In genomic region chr17:27793144-27793543, GRCm38 (mm10) we compare ENCODE assay signal across 12 mouse cellular contexts. TPM values are rescaled to one million over a fixed set of nuclear protein-coding genes. Genes with fewer than 3 reads are reported as not detected.
DNase-seq lines count a peak whose midpoint lies in the region; ATAC-seq and TF ChIP-seq lines count a peak whose summit lies in the region.
"Had no signal": no experiment of that assay in that cellular context is flagged by ENCODE, and none has a peak within 500 bp of the region (broad histone marks: within the 10 kb centered on the region; RNA-seq: fewer than 3 reads in every experiment).

No protein-coding gene starts in this region.

- H3K9me3 ChIP-seq in liver, embryonic 15.5 days (replicated peaks), result no peaks in the 10 kb centered on the region
- no peaks in the 10 kb centered on the region for H3K9me3 ChIP-seq in liver, embryonic 12.5 days (replicated peaks)
- H3K9me3 ChIP-seq in liver, embryonic 16.5 days (replicated peaks; ENCODE audit: control insufficient read depth, low read length), result no peaks in the 10 kb centered on the region
- H3K9me3 ChIP-seq in stomach, postnatal 0 days (ENCODE audit: control insufficient read depth, low read length), result no peaks in the 10 kb centered on the region
- H3K9me3 ChIP-seq: hindbrain, embryonic 10.5 days had no signal

- TF ChIP-seq EP300 in stomach, postnatal 0 days (optimal IDR thresholded peaks at IDR 0.05), result no peak

- H3K4me1 ChIP-seq in liver, embryonic 15.5 days (replicated peaks), result peaks cover 50% of the 10 kb centered on the region
- H3K4me1 ChIP-seq in liver, embryonic 12.5 days, result peaks cover 50% of the 10 kb centered on the region
- peaks cover 27% of the 10 kb centered on the region for H3K4me1 ChIP-seq in liver, embryonic 16.5 days (ENCODE audit: control insufficient read depth, low read depth, low read length)
- H3K4me1 ChIP-seq in stomach, postnatal 0 days (replicated peaks; ENCODE audit: control insufficient read depth, insufficient read depth), result peaks cover 11% of the 10 kb centered on the region

- peak; percentile 68 for DNase-seq in adrenal gland, postnatal 10 days
- DNase-seq in adrenal gland, adult 18-20 months (ENCODE audit: low spot score in 2 of 2), result no peak
- no peak for DNase-seq in stomach, postnatal 0 days (ENCODE audit: low spot score)
- no peak for DNase-seq in cerebellum, adult 8-10 months
- no peak for DNase-seq in spleen, adult 18-20 months
- DNase-seq: cerebellum, postnatal 10 days; layer of hippocampus, adult 9-11 months; lung, embryonic 14.5 days had no signal

- peak overlapping the region; percentile 51; the same call in 1 of the 2 replicates for H3K27ac ChIP-seq in liver, embryonic 15.5 days (replicated peaks)
- H3K27ac ChIP-seq in liver, embryonic 12.5 days, result no peak overlapping the region
- peak overlapping the region; percentile 1 for H3K27ac ChIP-seq in liver, embryonic 16.5 days (ENCODE audit: low read length)
- H3K27ac ChIP-seq in stomach, postnatal 0 days (replicated peaks), result peak overlapping the region; percentile 25; the same call in 1 of the 2 replicates
- H3K27ac ChIP-seq: hindbrain, embryonic 10.5 days had no signal

- WGBS in liver, embryonic 15.5 days (ENCODE audit: insufficient replicate concordance), result 76% methylated on average over 6 of the region's 6 CpGs
- 81% methylated on average over 6 of the region's 6 CpGs for WGBS in liver, embryonic 12.5 days (ENCODE audit: insufficient replicate concordance)
- 71% methylated on average over 6 of the region's 6 CpGs for WGBS in liver, embryonic 16.5 days (ENCODE audit: insufficient replicate concordance)
- WGBS in stomach, postnatal 0 days, result 70% methylated on average over 6 of the region's 6 CpGs

- H3K27me3 ChIP-seq in liver, embryonic 15.5 days, result no peaks in the 10 kb centered on the region
- H3K27me3 ChIP-seq in liver, embryonic 12.5 days (replicated peaks), result no peaks in the 10 kb centered on the region
- no peaks in the 10 kb centered on the region for H3K27me3 ChIP-seq in liver, embryonic 16.5 days (ENCODE audit: control insufficient read depth, insufficient read depth, low read depth, low read length)
- H3K27me3 ChIP-seq in stomach, postnatal 0 days (ENCODE audit: control insufficient read depth, insufficient read depth, low read length), result no peaks in the 10 kb centered on the region

- no peak overlapping the region for H3K4me3 ChIP-seq in liver, embryonic 15.5 days (replicated peaks)
- no peak overlapping the region for H3K4me3 ChIP-seq in liver, embryonic 12.5 days
- H3K4me3 ChIP-seq in liver, embryonic 16.5 days (ENCODE audit: low read depth, low read length), result no peak overlapping the region
- H3K4me3 ChIP-seq in stomach, postnatal 0 days (ENCODE audit: low read depth, low read length), result no peak overlapping the region
- H3K4me3 ChIP-seq: hindbrain, embryonic 10.5 days had no signal

- H3K36me3 ChIP-seq in liver, embryonic 15.5 days (replicated peaks), result peaks cover 18% of the 10 kb centered on the region; the same call in 1 of the 2 replicates
- peaks cover 48% of the 10 kb centered on the region for H3K36me3 ChIP-seq in liver, embryonic 12.5 days
- H3K36me3 ChIP-seq in liver, embryonic 16.5 days (ENCODE audit: control insufficient read depth, insufficient read depth), result no peaks in the 10 kb centered on the region; the same call in 1 of the 2 replicates
- H3K36me3 ChIP-seq in stomach, postnatal 0 days (ENCODE audit: control insufficient read depth, insufficient read depth, low read length), result peaks cover 5% of the 10 kb centered on the region; the same call in 1 of the 2 replicates

- H3K4me2 ChIP-seq in liver, embryonic 15.5 days, result no peak overlapping the region
- H3K4me2 ChIP-seq in liver, embryonic 12.5 days, result no peak overlapping the region
- no peak overlapping the region for H3K4me2 ChIP-seq in liver, embryonic 16.5 days (ENCODE audit: low read depth, low read length)
- no peak overlapping the region for H3K4me2 ChIP-seq in stomach, postnatal 0 days (replicated peaks; ENCODE audit: low read depth)
- H3K4me2 ChIP-seq: lung, embryonic 14.5 days had no signal

- TF ChIP-seq CTCF in stomach, postnatal 0 days (IDR thresholded peaks at IDR 0.05; ENCODE audit: low read depth), result no peak

- no peak overlapping the region for H3K9ac ChIP-seq in liver, embryonic 15.5 days
- no peak overlapping the region for H3K9ac ChIP-seq in liver, embryonic 12.5 days
- H3K9ac ChIP-seq in liver, embryonic 16.5 days (ENCODE audit: low read depth, low read length), result no peak overlapping the region
- no peak overlapping the region for H3K9ac ChIP-seq in stomach, postnatal 0 days (ENCODE audit: low read length)
- H3K9ac ChIP-seq: lung, embryonic 14.5 days had no signal

- ATAC-seq in liver, embryonic 15.5 days (ENCODE audit: insufficient read depth), result peak; percentile 41; the same call in 1 of the 2 replicates
- ATAC-seq in liver, embryonic 12.5 days, result no peak
- peak; percentile 69 for ATAC-seq in liver, embryonic 16.5 days (ENCODE audit: low read depth)
- ATAC-seq in stomach, postnatal 0 days (ENCODE audit: low FRiP score, low TSS enrichment), result no peak

RNA-seq across cellular contexts. Expression of gene D17Wsu92e, which starts 27.3 kb away (rescaled TPM):
- 100 to 1,000 TPM; 132 to 137 TPM for total RNA-seq in adrenal gland, postnatal 10 days (2021)
- 100 to 1,000 TPM; 158 to 188 TPM for total RNA-seq in adrenal gland, adult 18-20 months (2021)
- polyA plus RNA-seq in liver, embryonic 15.5 days (2015; fragmentation: Nextera tagmentation; extraction: Ambion mirVana), result 13.3 and 18.2 TPM in 2 replicates
- polyA plus RNA-seq in liver, embryonic 12.5 days (2016; fragmentation: Nextera tagmentation; extraction: Ambion mirVana), result 17.1 and 19.5 TPM in 2 replicates
- polyA plus RNA-seq in liver, embryonic 16.5 days (2015; fragmentation: Nextera tagmentation; extraction: Ambion mirVana), result 14.3 and 16.8 TPM in 2 replicates
- 23.3 and 25.4 TPM in 2 replicates for polyA plus RNA-seq in stomach, postnatal 0 days (2015; fragmentation: Nextera tagmentation; extraction: Ambion mirVana)

RNA-seq across cellular contexts. Expression of gene Snrpc, which starts 44.8 kb away (rescaled TPM):
- 100 to 1,000 TPM in 1 of 2 experiments, 10 to 100 TPM in 1; 94.8 to 102 TPM for total RNA-seq in adrenal gland, postnatal 10 days (2021)
- 10 to 100 TPM; 66.1 to 66.6 TPM for total RNA-seq in adrenal gland, adult 18-20 months (2021)
- 115 and 125 TPM in 2 replicates for polyA plus RNA-seq in liver, embryonic 15.5 days (2015; fragmentation: Nextera tagmentation; extraction: Ambion mirVana)
- 200 and 212 TPM in 2 replicates for polyA plus RNA-seq in liver, embryonic 12.5 days (2016; fragmentation: Nextera tagmentation; extraction: Ambion mirVana)
- polyA plus RNA-seq in liver, embryonic 16.5 days (2015; fragmentation: Nextera tagmentation; extraction: Ambion mirVana), result 105 and 114 TPM in 2 replicates
- 163 and 179 TPM in 2 replicates for polyA plus RNA-seq in stomach, postnatal 0 days (2015; fragmentation: Nextera tagmentation; extraction: Ambion mirVana)

Comparison
In these comparisons a context has a peak if more than half of its experiments do, and no peak if none do; other contexts are left out.
1. ATAC-seq: peak in liver, embryonic 15.5 days (single experiment) and liver, embryonic 16.5 days (single experiment); none in liver, embryonic 12.5 days (single experiment) and stomach, postnatal 0 days (single experiment).